Comparison of ENCODE assay signal across 8 mouse cellular contexts in genomic region chr6:14901971-14902670, GRCm38 (mm10). TPM values are rescaled to one million over a fixed set of nuclear protein-coding genes. Genes with fewer than 3 reads are reported as not detected.
A peak's percentile ranks its signal among the peaks of the same experiment; 100 is the strongest.
DNase-seq lines count a peak whose midpoint lies in the region; ATAC-seq and TF ChIP-seq lines count a peak whose summit lies in the region.

No protein-coding gene starts in this region.

- peaks cover 52% of the 10 kb centered on the region for H3K4me1 ChIP-seq in hindbrain, embryonic 10.5 days (replicated peaks)
- H3K4me1 ChIP-seq in lung, postnatal 0 days (ENCODE audit: insufficient read depth, low read depth, low read length) = peaks cover 9% of the 10 kb centered on the region; the same call in 1 of the 2 replicates

- WGBS in hindbrain, embryonic 10.5 days = 1% methylated on average over 13 of the region's 13 CpGs
- WGBS in lung, postnatal 0 days = 2% methylated on average over 13 of the region's 13 CpGs

- H3K27ac ChIP-seq in gastrocnemius, adult 2 months = peak overlapping the region; percentile 68
- peak overlapping the region; percentile 92 for H3K27ac ChIP-seq in hindbrain, embryonic 10.5 days
- H3K27ac ChIP-seq in lung, postnatal 0 days (ENCODE audit: low read length) = peak overlapping the region; percentile 95

- H3K4me2 ChIP-seq in lung, postnatal 0 days (replicated peaks; ENCODE audit: low read depth, low read length) = peak overlapping the region; percentile 83

- intact Hi-C loops in gastrocnemius, adult 2 months (cut with DNase I) = no loop called here
- intact Hi-C loops in gastrocnemius, postnatal 36 days (cut with DNase I) = no loop called here
- intact Hi-C loops in left cerebral cortex, postnatal 10 days (cut with DNase I) = loop anchor here (5.0 to 10.0 kb wide), 2 partner anchors 285 to 1643 kb away; no protein-coding TSS in a partner anchor

- no peaks in the 10 kb centered on the region for H3K36me3 ChIP-seq in hindbrain, embryonic 10.5 days
- H3K36me3 ChIP-seq in lung, postnatal 0 days (ENCODE audit: insufficient read depth, low read length) = no peaks in the 10 kb centered on the region

- peak overlapping the region; percentile 68 for H3K9ac ChIP-seq in lung, postnatal 0 days (replicated peaks; ENCODE audit: low read depth)

- DNase-seq in gastrocnemius, adult 2 months = no peak
- no peak for DNase-seq in gastrocnemius, postnatal 36 days
- peak; percentile 26 for DNase-seq in embryo, embryonic 10 days (ENCODE audit: low spot score)
- peak; percentile 27 for DNase-seq in hindbrain, embryonic 10.5 days (ENCODE audit: low spot score)
- DNase-seq in lung, postnatal 0 days (ENCODE audit: low spot score) = peak; percentile 51
- no peak for DNase-seq in left cerebral cortex, postnatal 10 days (ENCODE audit: extremely low spot score in 1 of 2, low spot score in 2 of 2)
- DNase-seq in cerebellum, adult 11-12 months = no peak
- no peak for DNase-seq in cerebellum, adult 9-10 months

- no peak for TF ChIP-seq EP300 in lung, postnatal 0 days (IDR thresholded peaks at IDR 0.05)

- H3K9me3 ChIP-seq in hindbrain, embryonic 10.5 days = no peaks in the 10 kb centered on the region
- no peaks in the 10 kb centered on the region for H3K9me3 ChIP-seq in lung, postnatal 0 days (ENCODE audit: low read length)

- peak overlapping the region; percentile 79 for H3K4me3 ChIP-seq in gastrocnemius, adult 2 months
- peak overlapping the region; percentile 78 for H3K4me3 ChIP-seq in hindbrain, embryonic 10.5 days
- H3K4me3 ChIP-seq in lung, postnatal 0 days (ENCODE audit: low read depth, low read length) = peak overlapping the region; percentile 65

- H3K27me3 ChIP-seq in hindbrain, embryonic 10.5 days (ENCODE audit: insufficient read depth, poor library complexity, severe bottlenecking) = peaks cover 14% of the 10 kb centered on the region
- no peaks in the 10 kb centered on the region for H3K27me3 ChIP-seq in lung, postnatal 0 days (replicated peaks; ENCODE audit: insufficient read depth, low read length)

- no peak for TF ChIP-seq CTCF in gastrocnemius, adult 2 months (IDR thresholded peaks at IDR 0.05)
- TF ChIP-seq CTCF in lung, postnatal 0 days (IDR thresholded peaks at IDR 0.05) = peak; percentile 9; the same call in 1 of the 2 replicates

- no peak for ATAC-seq in lung, postnatal 0 days

RNA-seq across cellular contexts. Expression of gene Foxp2, which starts 1.0 kb away (rescaled TPM):
- 1 to 10 TPM; 1.4 to 2.8 TPM for total RNA-seq in gastrocnemius, adult 2 months (2021)
- 1 to 10 TPM; 1.6 to 2.0 TPM for total RNA-seq in gastrocnemius, postnatal 36 days (2021)
- 25.3 and 31.1 TPM in 2 replicates for polyA plus RNA-seq in hindbrain, embryonic 10.5 days (2016; fragmentation: Nextera tagmentation; extraction: Ambion mirVana)
- polyA plus RNA-seq in lung, postnatal 0 days (2015; fragmentation: Nextera tagmentation; extraction: Ambion mirVana) = 9.8 and 12.4 TPM in 2 replicates
- total RNA-seq in left cerebral cortex, postnatal 10 days (2021) = 10 to 100 TPM; 12.3 to 18.6 TPM

Comparison
In these comparisons a context has a peak if more than half of its experiments do, and no peak if none do; other contexts are left out.
1. DNase-seq: peak in embryo, embryonic 10 days (single experiment), hindbrain, embryonic 10.5 days (single experiment) and lung, postnatal 0 days (single experiment); none in gastrocnemius, adult 2 months (single experiment), gastrocnemius, postnatal 36 days (0 of 2), left cerebral cortex, postnatal 10 days (0 of 2), cerebellum, adult 11-12 months (single experiment) and cerebellum, adult 9-10 months (single experiment).
2. Peak in every context shown above with its lines, with median percentiles within 50 percentile points of each other: H3K27ac ChIP-seq and H3K4me3 ChIP-seq.